Mouse (Mus musculus) mature B cell (primary cell): ENCODE data around the gene Tmod2.
"Not testable (repeated sequence)": the region's sequence is repeated elsewhere in the genome, so short reads cannot be mapped to it uniquely, and the experiment has no call there.

Source experiments
- in situ Hi-C: fragments of 300-500 bp; cut with MboI; formaldehyde crosslinking; loops from 2 replicates; pipeline ENCODE4 v1.14.3; 2019

Tmod2 gene

GRCm38 (mm10) chr9:75551342-75551741 lies 59.8 kb downstream of the Tmod2 start:
- in situ Hi-C loops: no loop called here

GRCm38 (mm10) chr9:75549010-75549409 lies 62.1 kb downstream of the Tmod2 start:
- in situ Hi-C loops: no loop called here

GRCm38 (mm10) chr9:75546885-75547553 lies 64.1 kb downstream of the Tmod2 start:
- in situ Hi-C loops: no loop called here

- in situ Hi-C loops: no loop called here
These were observed 65.6 kb downstream of the Tmod2 start for GRCm38 (mm10) chr9:75545514-75545913.

- in situ Hi-C loops: no loop called here
These were observed 69.6 kb downstream of the Tmod2 start for GRCm38 (mm10) chr9:75541497-75541896.

- in situ Hi-C loops: no loop called here
These were observed 74.7 kb downstream of the Tmod2 start for GRCm38 (mm10) chr9:75536422-75536821.

- in situ Hi-C loops: no loop called here
These were observed 76.6 kb downstream of the Tmod2 start for GRCm38 (mm10) chr9:75534431-75534962.

GRCm38 (mm10) chr9:75532989-75533388 lies 78.1 kb downstream of the Tmod2 start:
- in situ Hi-C loops: not testable (repeated sequence)

- in situ Hi-C loops: no loop called here
These were observed 78.7 kb downstream of the Tmod2 start for GRCm38 (mm10) chr9:75532461-75532860.

- in situ Hi-C loops: no loop called here
These were observed 81.8 kb downstream of the Tmod2 start for GRCm38 (mm10) chr9:75529358-75529757.

GRCm38 (mm10) chr9:75528096-75528495 lies 83.0 kb downstream of the Tmod2 start:
- in situ Hi-C loops: no loop called here

GRCm38 (mm10) chr9:75527368-75528059 lies 83.6 kb downstream of the Tmod2 start:
- in situ Hi-C loops: no loop called here

- in situ Hi-C loops: no loop called here
These were observed 87.5 kb downstream of the Tmod2 start for GRCm38 (mm10) chr9:75523646-75524045.

- in situ Hi-C loops: no loop called here
These were observed 88.9 kb downstream of the Tmod2 start for GRCm38 (mm10) chr9:75522217-75522616.

GRCm38 (mm10) chr9:75521788-75522187 lies 89.3 kb downstream of the Tmod2 start:
- in situ Hi-C loops: no loop called here

- in situ Hi-C loops: no loop called here
These were observed 90.2 kb downstream of the Tmod2 start for GRCm38 (mm10) chr9:75520940-75521339.

- in situ Hi-C loops: no loop called here
These were observed 93.4 kb downstream of the Tmod2 start for GRCm38 (mm10) chr9:75517751-75518150.
